ENCODE assay signal across 22 mouse cellular contexts in genomic region chr19:16371680-16372079, GRCm38 (mm10).
A peak's percentile ranks its signal among the peaks of the same experiment; 100 is the strongest.
DNase-seq lines count a peak whose midpoint lies in the region; ATAC-seq and TF ChIP-seq lines count a peak whose summit lies in the region.
"Had no signal": no experiment of that assay in that cellular context is flagged by ENCODE, and none has a peak within 500 bp of the region (broad histone marks: within the 10 kb centered on the region; RNA-seq: fewer than 3 reads in every experiment).

No protein-coding gene starts in this region.

- no peak for TF ChIP-seq POLR2A in bone marrow macrophage, adult 2 months (IDR thresholded peaks at IDR 0.05; ENCODE audit: borderline replicate concordance, low read depth, low read length)

- H3K27ac ChIP-seq in layer of hippocampus, adult 2 months: 0 out of 2 replicates have a peak overlapping the region, but pooled peaks have one; percentile 32
- peak overlapping the region; percentile 40 for H3K27ac ChIP-seq in bone marrow macrophage, adult 2 months (ENCODE audit: insufficient read depth, low read depth, low read length)
- no peak overlapping the region for H3K27ac ChIP-seq in forebrain, embryonic 14.5 days (ENCODE audit: low read depth, low read length)
- no peak overlapping the region for H3K27ac ChIP-seq in forebrain, embryonic 13.5 days
- H3K27ac ChIP-seq: embryonic facial prominence, embryonic 12.5 days; hindbrain, embryonic 13.5 days; liver, embryonic 14.5 days; midbrain, embryonic 13.5 days had no signal

- H3K4me1 ChIP-seq in bone marrow macrophage, adult 2 months (ENCODE audit: control insufficient read depth, insufficient read depth, low read length): peaks cover 54% of the 10 kb centered on the region
- peaks cover 18% of the 10 kb centered on the region for H3K4me1 ChIP-seq in forebrain, embryonic 14.5 days (ENCODE audit: control insufficient read depth, insufficient read depth, low read length)
- peaks cover 51% of the 10 kb centered on the region for H3K4me1 ChIP-seq in forebrain, embryonic 13.5 days

- H3K9me3 ChIP-seq in forebrain, embryonic 14.5 days (replicated peaks; ENCODE audit: control insufficient read depth, low read length): no peaks in the 10 kb centered on the region
- H3K9me3 ChIP-seq in forebrain, embryonic 13.5 days (replicated peaks): no peaks in the 10 kb centered on the region
- H3K9me3 ChIP-seq: embryonic facial prominence, embryonic 12.5 days; hindbrain, embryonic 13.5 days; limb, embryonic 12.5 days; midbrain, embryonic 13.5 days; neural tube, embryonic 15.5 days had no signal

- H3K79me3 ChIP-seq in C2C12 (ENCODE audit: low read depth): no peaks in the 10 kb centered on the region

- H3K4me2 ChIP-seq in forebrain, embryonic 14.5 days (ENCODE audit: low read length): no peak overlapping the region
- no peak overlapping the region for H3K4me2 ChIP-seq in forebrain, embryonic 13.5 days
- H3K4me2 ChIP-seq: embryonic facial prominence, embryonic 12.5 days; hindbrain, embryonic 13.5 days; limb, embryonic 12.5 days; midbrain, embryonic 13.5 days; neural tube, embryonic 15.5 days had no signal

- H3K79me2 ChIP-seq in C2C12 (ENCODE audit: control insufficient read depth, insufficient read depth): no peaks in the 10 kb centered on the region

- ATAC-seq in megakaryocyte progenitor cell, adult 5-6 weeks (replicated peaks; ENCODE audit: poor library complexity): peak; percentile 54
- no peak for ATAC-seq in forebrain, embryonic 14.5 days
- ATAC-seq in forebrain, embryonic 13.5 days: no peak
- ATAC-seq: activated CD4-positive, CD25-positive, alpha-beta regulatory T cell, adult 4 months; intestine, embryonic 16.5 days; midbrain, embryonic 13.5 days had no signal

- H3K4me3 ChIP-seq in layer of hippocampus, adult 2 months: no peak overlapping the region
- H3K4me3 ChIP-seq in C2C12 (ENCODE audit: insufficient read depth, poor library complexity, severe bottlenecking): no peak overlapping the region
- no peak overlapping the region for H3K4me3 ChIP-seq in bone marrow macrophage, adult 2 months (ENCODE audit: insufficient read depth, low read length)
- no peak overlapping the region for H3K4me3 ChIP-seq in forebrain, embryonic 14.5 days (ENCODE audit: low read depth, low read length)
- H3K4me3 ChIP-seq in forebrain, embryonic 13.5 days: no peak overlapping the region
- H3K4me3 ChIP-seq: embryonic facial prominence, embryonic 12.5 days; hindbrain, embryonic 13.5 days; limb, embryonic 12.5 days; midbrain, embryonic 13.5 days; myocyte; neural tube, embryonic 15.5 days had no signal

- no peak overlapping the region for H3K9ac ChIP-seq in forebrain, embryonic 14.5 days (ENCODE audit: low read length)
- H3K9ac ChIP-seq in forebrain, embryonic 13.5 days: no peak overlapping the region
- H3K9ac ChIP-seq: embryonic facial prominence, embryonic 12.5 days; hindbrain, embryonic 13.5 days; limb, embryonic 12.5 days; liver, embryonic 14.5 days; midbrain, embryonic 13.5 days; neural tube, embryonic 15.5 days had no signal

- 0 out of 2 replicates have a peak, but pooled peaks have one; percentile 21 for TF ChIP-seq CTCF in layer of hippocampus, adult 2 months (conservative IDR thresholded peaks at IDR 0.05)
- TF ChIP-seq CTCF in C2C12 (IDR thresholded peaks at IDR 0.05; ENCODE audit: control insufficient read depth, insufficient read depth, insufficient read length): no peak
- TF ChIP-seq CTCF in bone marrow macrophage, adult 2 months (IDR thresholded peaks at IDR 0.05; ENCODE audit: low read depth, low read length): 0 out of 2 replicates have a peak, but pooled peaks have one; percentile 17

- no peak for DNase-seq in layer of hippocampus, adult 2 months (ENCODE audit: low spot score in 2 of 2)
- no peak for DNase-seq in layer of hippocampus, postnatal 25 days (ENCODE audit: extremely low spot score in 1 of 2, low spot score in 1 of 2)
- DNase-seq in forebrain, embryonic 14.5 days (ENCODE audit: low spot score): no peak
- DNase-seq: cerebellum, adult 18-20 months; cerebellum, postnatal 36 days; heart, adult 18-20 months; kidney, postnatal 14 days; retina, postnatal 1 day; thymus, postnatal 4 days had no signal

- H3ac ChIP-seq in C2C12 (ENCODE audit: control insufficient read depth, insufficient read length, low read depth): peak overlapping the region; percentile 14

- no peaks in the 10 kb centered on the region for H3K36me3 ChIP-seq in C2C12 (ENCODE audit: control insufficient read depth, insufficient read depth)
- H3K36me3 ChIP-seq in forebrain, embryonic 14.5 days (ENCODE audit: control insufficient read depth, insufficient read depth, low read length): no peaks in the 10 kb centered on the region
- peaks cover 8% of the 10 kb centered on the region; the same call in 1 of the 2 replicates for H3K36me3 ChIP-seq in forebrain, embryonic 13.5 days (ENCODE audit: poor library complexity, severe bottlenecking)
- H3K36me3 ChIP-seq: hindbrain, embryonic 13.5 days; limb, embryonic 12.5 days; midbrain, embryonic 13.5 days; neural tube, embryonic 15.5 days had no signal

- WGBS in forebrain, embryonic 14.5 days: 87% methylated on average over 2 of the region's 2 CpGs
- 88% methylated on average over 2 of the region's 2 CpGs for WGBS in forebrain, embryonic 13.5 days

- H3K27me3 ChIP-seq in C2C12 (ENCODE audit: control insufficient read depth, insufficient read depth, insufficient read length): no peaks in the 10 kb centered on the region
- no peaks in the 10 kb centered on the region for H3K27me3 ChIP-seq in forebrain, embryonic 14.5 days (replicated peaks; ENCODE audit: control insufficient read depth, insufficient read depth, low read length)
- no peaks in the 10 kb centered on the region for H3K27me3 ChIP-seq in forebrain, embryonic 13.5 days
- H3K27me3 ChIP-seq: embryonic facial prominence, embryonic 12.5 days; hindbrain, embryonic 13.5 days; limb, embryonic 12.5 days; midbrain, embryonic 13.5 days; neural tube, embryonic 15.5 days had no signal

TF ChIP-seq in C2C12, 6 proteins besides CTCF, POLR2A, EP300 and RAD21:
- TF ChIP-seq MAX (IDR thresholded peaks at IDR 0.05) (no peak), FOSL1 (IDR thresholded peaks at IDR 0.05; ENCODE audit: insufficient read depth, low read length, poor library complexity, severe bottlenecking) (peak; percentile 18)

Comparison
In these comparisons a context has a peak if more than half of its experiments do, and no peak if none do; other contexts are left out.
1. H3K27ac ChIP-seq: peak in layer of hippocampus, adult 2 months (single experiment) and bone marrow macrophage, adult 2 months (single experiment); none in forebrain, embryonic 14.5 days (single experiment) and forebrain, embryonic 13.5 days (single experiment).